Mouse (Mus musculus) C2C12 (cell line): Measurements from ENCODE around the gene Arhgef18.

Experiments
- CEBPB ChIP-seq: IDR thresholded peaks from one replicate; pipeline ENCODE4 v1.6.1; 2011; ENCODE audit warnings: low read depth, mild to moderate bottlenecking, control low read depth, moderate library complexity
- CTCF ChIP-seq: IDR thresholded peaks from one replicate; pipeline ENCODE4 v1.5.1; 2011; ENCODE audit not compliant: control insufficient read depth, insufficient read depth, insufficient read length
- MAX ChIP-seq: IDR thresholded peaks from one replicate; pipeline ENCODE4 v1.6.1; 2011; ENCODE audit warnings: mild to moderate bottlenecking, control low read depth
- MYOD1 ChIP-seq: IDR thresholded peaks from one replicate; pipeline ENCODE4 v1.6.1; 2011; ENCODE audit warnings: low read depth; ENCODE audit not compliant: control insufficient read depth, insufficient read length
- MYOG ChIP-seq: IDR thresholded peaks from one replicate; pipeline ENCODE4 v1.6.1; 2011; ENCODE audit not compliant: control insufficient read depth, insufficient read length; ENCODE audit errors: extremely low read depth
- USF1 ChIP-seq: IDR thresholded peaks from one replicate; pipeline ENCODE4 v1.6.1; 2011; ENCODE audit warnings: low read depth, mild to moderate bottlenecking, control low read depth, moderate library complexity

GRCm38 (mm10) chr8:3415259-3415658 lies 22.5 kb downstream of the Arhgef18 start:
- TF ChIP-seq CTCF (no peak), USF1 (no peak), MYOG (no peak), MAX (no peak), MYOD1 (no peak), CEBPB (no peak)
